In the genomic region with DNA sequence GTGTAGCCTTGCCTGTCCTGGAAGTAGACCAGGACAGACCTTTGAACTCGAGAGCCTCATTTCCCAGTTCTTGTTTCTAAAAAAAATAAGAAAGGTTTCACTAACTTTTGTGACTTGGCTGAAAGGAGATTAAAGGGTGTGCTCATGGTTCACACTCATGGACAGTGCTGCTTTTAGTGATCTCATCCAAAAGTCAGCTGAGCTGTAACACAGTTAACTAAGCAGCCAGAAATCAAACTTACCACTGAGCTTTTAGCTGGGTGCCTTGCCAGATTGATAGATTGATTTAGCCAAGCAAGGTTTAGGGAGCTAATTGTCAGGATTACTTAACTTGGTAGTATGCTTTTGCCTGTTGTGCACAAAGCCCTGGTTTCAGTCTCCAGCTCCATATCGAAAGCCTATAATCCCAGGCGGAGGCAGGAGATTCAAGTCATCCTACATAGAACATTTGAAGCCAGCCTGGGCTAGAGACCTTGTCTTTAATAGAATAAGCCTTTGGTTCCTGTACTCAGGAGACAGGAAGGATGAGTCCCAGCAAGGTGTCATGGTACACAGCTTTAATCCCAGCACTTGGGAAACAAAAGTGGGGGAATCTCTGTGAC, we compare ENCODE assay signal across 8 mouse cellular contexts. TPM values are rescaled to one million over a fixed set of nuclear protein-coding genes. Genes with fewer than 3 reads are reported as not detected.
DNase-seq lines count a peak whose midpoint lies in the region; ATAC-seq and TF ChIP-seq lines count a peak whose summit lies in the region.

No protein-coding gene starts in this region.

- no peaks in the 10 kb centered on the region for H3K9me3 ChIP-seq in heart, embryonic 12.5 days (replicated peaks)
- H3K9me3 ChIP-seq in G1E (replicated peaks), result no peaks in the 10 kb centered on the region
- H3K9me3 ChIP-seq in liver, postnatal 0 days (ENCODE audit: low read length), result no peaks in the 10 kb centered on the region

- DNase-seq in heart, postnatal 4 days, result no peak
- DNase-seq in G1E (ENCODE audit: low spot score), result no peak
- DNase-seq in gonadal fat pad, adult 2 months (ENCODE audit: low read depth), result peak; percentile 79
- DNase-seq in liver, postnatal 0 days, result no peak
- DNase-seq in frontal cortex, postnatal 25 days (ENCODE audit: low spot score in 2 of 2), result no peak
- DNase-seq in gastrocnemius, adult 8-10 months (ENCODE audit: low spot score in 2 of 2), result no peak
- no peak for DNase-seq in yolk sac, embryonic 10.5 days (ENCODE audit: low spot score)

- H3K27me3 ChIP-seq in heart, embryonic 12.5 days (replicated peaks), result no peaks in the 10 kb centered on the region
- no peaks in the 10 kb centered on the region for H3K27me3 ChIP-seq in G1E (ENCODE audit: insufficient read depth, low read length)
- no peaks in the 10 kb centered on the region for H3K27me3 ChIP-seq in liver, postnatal 0 days (ENCODE audit: insufficient read depth, low read length)

- peaks cover 39% of the 10 kb centered on the region for H3K4me1 ChIP-seq in heart, embryonic 12.5 days (replicated peaks)
- peaks cover 47% of the 10 kb centered on the region for H3K4me1 ChIP-seq in G1E (ENCODE audit: insufficient read depth, low read depth, low read length)
- peaks cover 16% of the 10 kb centered on the region for H3K4me1 ChIP-seq in liver, postnatal 0 days (ENCODE audit: insufficient read depth)

- H3K36me3 ChIP-seq in heart, embryonic 12.5 days, result peaks cover 56% of the 10 kb centered on the region
- H3K36me3 ChIP-seq in G1E (replicated peaks), result peaks cover 72% of the 10 kb centered on the region
- peaks cover 50% of the 10 kb centered on the region for H3K36me3 ChIP-seq in liver, postnatal 0 days (replicated peaks; ENCODE audit: insufficient read depth, low read length)

- TF ChIP-seq EP300 in liver, postnatal 0 days (IDR thresholded peaks at IDR 0.05; ENCODE audit: low read depth), result no peak

- ATAC-seq in heart, embryonic 12.5 days (ENCODE audit: insufficient number of reproducible peaks, low FRiP score), result no peak
- ATAC-seq in G1E (ENCODE audit: extremely low read depth, insufficient number of reproducible peaks, low FRiP score, poor library complexity, severe bottlenecking), result no peak
- no peak for ATAC-seq in liver, postnatal 0 days

- 75% methylated on average over 3 of the region's 3 CpGs for WGBS in heart, embryonic 12.5 days
- WGBS in liver, postnatal 0 days (ENCODE audit: insufficient replicate concordance), result 76% methylated on average over 3 of the region's 3 CpGs

- peak overlapping the region; percentile 99 for H3K4me2 ChIP-seq in heart, embryonic 12.5 days
- peak overlapping the region; percentile 91 for H3K4me2 ChIP-seq in liver, postnatal 0 days (ENCODE audit: low read depth, low read length)

- H3K27ac ChIP-seq in heart, embryonic 12.5 days (ENCODE audit: poor library complexity, severe bottlenecking), result no peak overlapping the region
- H3K27ac ChIP-seq in liver, postnatal 0 days (ENCODE audit: low read depth), result no peak overlapping the region

- TF ChIP-seq CTCF in G1E (IDR thresholded peaks at IDR 0.05; ENCODE audit: low read depth, low read length), result no peak
- TF ChIP-seq CTCF in liver, postnatal 0 days (IDR thresholded peaks at IDR 0.05; ENCODE audit: low read depth), result no peak

- H3K9ac ChIP-seq in heart, embryonic 12.5 days, result peak overlapping the region; percentile 94
- H3K9ac ChIP-seq in liver, postnatal 0 days (replicated peaks), result peak overlapping the region; percentile 94

- H3K4me3 ChIP-seq in heart, embryonic 12.5 days, result peak overlapping the region; percentile 98
- H3K4me3 ChIP-seq in G1E (ENCODE audit: low read depth, low read length), result peak overlapping the region; percentile 87
- peak overlapping the region; percentile 89 for H3K4me3 ChIP-seq in liver, postnatal 0 days (ENCODE audit: low read depth, low read length)

RNA-seq across cellular contexts. Expression of a gene that starts 1.8 kb away (rescaled TPM):
- 246 and 247 TPM in 2 replicates for polyA plus RNA-seq in heart, embryonic 12.5 days (2016; fragmentation: Nextera tagmentation; extraction: Ambion mirVana)
- total RNA-seq in heart, postnatal 4 days (2021), result 100 to 1,000 TPM; 130 to 135 TPM
- total RNA-seq in G1E (2014; fragmentation: Nextera tagmentation) (121 and 123 TPM in 2 replicates), G1E (2017) (152 and 177 TPM in 2 replicates)
- 428 and 563 TPM in 2 replicates for polyA plus RNA-seq in G1E (2012)
- 96.6 and 102 TPM in 2 replicates for polyA plus RNA-seq in gonadal fat pad, adult 2 months (2012; rRNA removed)
- 67.4 and 69.9 TPM in 2 replicates for polyA plus RNA-seq in liver, postnatal 0 days (2015; fragmentation: Nextera tagmentation; extraction: Ambion mirVana)
- total RNA-seq in gastrocnemius, adult 8-10 months (2022), result 10 to 100 TPM; 51.0 to 54.1 (median 52.4) TPM

RNA-seq across cellular contexts. Expression of a gene that starts 10.3 kb away (rescaled TPM):
- 209 and 215 TPM in 2 replicates for polyA plus RNA-seq in heart, embryonic 12.5 days (2016; fragmentation: Nextera tagmentation; extraction: Ambion mirVana)
- total RNA-seq in heart, postnatal 4 days (2021), result 100 to 1,000 TPM; 323 to 342 TPM
- total RNA-seq in G1E (2014; fragmentation: Nextera tagmentation), result 53.1 and 65.7 TPM in 2 replicates
- 39.4 and 45.4 TPM in 2 replicates for total RNA-seq in G1E (2017)
- 40.9 and 52.2 TPM in 2 replicates for polyA plus RNA-seq in G1E (2012)
- polyA plus RNA-seq in gonadal fat pad, adult 2 months (2012; rRNA removed), result 119 and 137 TPM in 2 replicates
- polyA plus RNA-seq in liver, postnatal 0 days (2015; fragmentation: Nextera tagmentation; extraction: Ambion mirVana), result 162 and 193 TPM in 2 replicates
- total RNA-seq in gastrocnemius, adult 8-10 months (2022), result 100 to 1,000 TPM; 133 to 159 (median 146) TPM

RNA-seq across cellular contexts. Expression of a gene that starts 26.8 kb away (rescaled TPM):
- polyA plus RNA-seq in heart, embryonic 12.5 days (2016; fragmentation: Nextera tagmentation; extraction: Ambion mirVana), result 2.3 and 2.4 TPM in 2 replicates
- total RNA-seq in heart, postnatal 4 days (2021), result 1 to 10 TPM; 1.0 to 1.5 TPM
- total RNA-seq in G1E (2014; fragmentation: Nextera tagmentation), result 0.73 and 1.3 TPM in 2 replicates
- total RNA-seq in G1E (2017), result 1.7 and 2.3 TPM in 2 replicates
- polyA plus RNA-seq in G1E (2012), result 0.05 and 0.18 TPM in 2 replicates
- polyA plus RNA-seq in gonadal fat pad, adult 2 months (2012; rRNA removed), result 82.9 and 106 TPM in 2 replicates
- 0.22 and 0.35 TPM in 2 replicates for polyA plus RNA-seq in liver, postnatal 0 days (2015; fragmentation: Nextera tagmentation; extraction: Ambion mirVana)
- 1 to 10 TPM in 1 of 4 experiments, under 1 TPM in 3; 0.15 to 1.0 (median 0.79) TPM for total RNA-seq in gastrocnemius, adult 8-10 months (2022)

RNA-seq across cellular contexts. Expression of a gene that starts 54.0 kb away (rescaled TPM):
- 22.2 and 22.5 TPM in 2 replicates for polyA plus RNA-seq in heart, embryonic 12.5 days (2016; fragmentation: Nextera tagmentation; extraction: Ambion mirVana)
- total RNA-seq in heart, postnatal 4 days (2021), result 10 to 100 TPM; 17.3 to 19.3 TPM
- 21.7 and 37.2 TPM in 2 replicates for total RNA-seq in G1E (2014; fragmentation: Nextera tagmentation)
- total RNA-seq in G1E (2017), result 17.4 and 18.4 TPM in 2 replicates
- polyA plus RNA-seq in G1E (2012), result 17.1 and 19.7 TPM in 2 replicates
- 89.7 and 102 TPM in 2 replicates for polyA plus RNA-seq in gonadal fat pad, adult 2 months (2012; rRNA removed)
- 4.5 and 6.4 TPM in 2 replicates for polyA plus RNA-seq in liver, postnatal 0 days (2015; fragmentation: Nextera tagmentation; extraction: Ambion mirVana)
- total RNA-seq in gastrocnemius, adult 8-10 months (2022), result 10 to 100 TPM; 13.6 to 14.6 (median 14.2) TPM

RNA-seq across cellular contexts. Expression of a gene that starts 54.0 kb away (rescaled TPM):
- 71.9 and 73.7 TPM in 2 replicates for polyA plus RNA-seq in heart, embryonic 12.5 days (2016; fragmentation: Nextera tagmentation; extraction: Ambion mirVana)
- 10 to 100 TPM; 46.5 to 49.3 TPM for total RNA-seq in heart, postnatal 4 days (2021)
- total RNA-seq in G1E (2014; fragmentation: Nextera tagmentation), result 17.8 and 19.6 TPM in 2 replicates
- total RNA-seq in G1E (2017), result 13.3 and 13.9 TPM in 2 replicates
- 58.3 and 69.2 TPM in 2 replicates for polyA plus RNA-seq in G1E (2012)
- 100 and 123 TPM in 2 replicates for polyA plus RNA-seq in gonadal fat pad, adult 2 months (2012; rRNA removed)
- 35.6 and 40.9 TPM in 2 replicates for polyA plus RNA-seq in liver, postnatal 0 days (2015; fragmentation: Nextera tagmentation; extraction: Ambion mirVana)
- 10 to 100 TPM; 55.1 to 60.3 (median 60.2) TPM for total RNA-seq in gastrocnemius, adult 8-10 months (2022)

Comparison
In these comparisons a context has a peak if more than half of its experiments do, and no peak if none do; other contexts are left out.
1. RNA of a gene that starts 26.8 kb away (polyA plus RNA-seq): 82.9 to 106 TPM in gonadal fat pad, adult 2 months; 2.3 to 2.4 TPM in heart, embryonic 12.5 days, 0.22 to 0.35 TPM in liver, postnatal 0 days and 0.05 to 0.18 TPM in G1E; every median in the first group is over 10 times any median in the second.
2. Peak in every context shown above with its lines, with median percentiles within 50 percentile points of each other: H3K4me3 ChIP-seq.